Mouse (Mus musculus) bone marrow macrophage, adult 2 months (primary cell): ENCODE data around the gene Ephb2. TPM values are rescaled to one million over a fixed set of nuclear protein-coding genes. Genes with fewer than 3 reads are reported as not detected.

Experiments used
- H3K27ac ChIP-seq: 2 replicates; pipeline ENCODE4 v1.5.1; 2012; ENCODE audit warnings: low read depth, low read length; ENCODE audit not compliant: insufficient read depth
- H3K4me1 ChIP-seq: 2 replicates; pipeline ENCODE4 v1.6.1; 2012; ENCODE audit warnings: low read length; ENCODE audit not compliant: control insufficient read depth, insufficient read depth
- H3K4me3 ChIP-seq: 2 replicates; pipeline ENCODE4 v1.5.1; 2012; ENCODE audit warnings: mild to moderate bottlenecking, low read length, moderate library complexity; ENCODE audit not compliant: insufficient read depth
- CTCF ChIP-seq: IDR thresholded peaks from 2 replicates; pipeline ENCODE4 v1.5.1; 2012; ENCODE audit warnings: low read depth, mild to moderate bottlenecking, low read length, moderate library complexity
- POLR2A ChIP-seq: IDR thresholded peaks from 2 replicates; pipeline ENCODE4 v1.6.1; 2012; ENCODE audit warnings: mild to moderate bottlenecking, low read depth, low read length, borderline replicate concordance
- polyA plus RNA-seq: library from polyadenylated mRNA; stranded (reverse); fragments of >200 nt; gene quantifications from 2 replicates; pipeline ENCODE4 v1.2.4, GENCODE M21; 2012; ENCODE audit not compliant: missing spikeins, insufficient read depth, insufficient read length

The Ephb2 gene
- polyA plus RNA-seq, 1 experiment = not detected

DNA sequence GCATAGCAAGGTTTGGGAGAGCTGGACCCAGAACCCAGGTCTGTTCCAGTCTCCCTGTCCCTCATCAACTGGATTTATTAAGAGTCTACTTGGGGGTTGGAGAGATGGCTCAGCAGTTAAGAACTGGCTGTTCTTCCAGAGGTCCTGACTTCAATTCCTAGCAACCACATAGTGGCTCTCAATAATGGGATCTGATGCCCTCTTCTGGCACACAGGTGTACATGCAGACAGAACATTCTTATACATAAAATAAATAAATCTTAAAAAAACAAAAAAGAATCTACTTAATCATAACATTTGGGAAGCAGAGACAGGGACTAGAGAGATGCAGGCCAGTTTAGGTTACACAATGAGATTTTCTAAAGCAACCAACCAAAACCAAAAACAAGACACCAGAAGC is 199.8 kb downstream of the Ephb2 start:
- H3K4me3 ChIP-seq = no peak overlapping the region
- no peak for TF ChIP-seq CTCF
- TF ChIP-seq POLR2A = no peak
- no peak overlapping the region for H3K27ac ChIP-seq
- H3K4me1 ChIP-seq = no peaks in the 10 kb centered on the region

DNA sequence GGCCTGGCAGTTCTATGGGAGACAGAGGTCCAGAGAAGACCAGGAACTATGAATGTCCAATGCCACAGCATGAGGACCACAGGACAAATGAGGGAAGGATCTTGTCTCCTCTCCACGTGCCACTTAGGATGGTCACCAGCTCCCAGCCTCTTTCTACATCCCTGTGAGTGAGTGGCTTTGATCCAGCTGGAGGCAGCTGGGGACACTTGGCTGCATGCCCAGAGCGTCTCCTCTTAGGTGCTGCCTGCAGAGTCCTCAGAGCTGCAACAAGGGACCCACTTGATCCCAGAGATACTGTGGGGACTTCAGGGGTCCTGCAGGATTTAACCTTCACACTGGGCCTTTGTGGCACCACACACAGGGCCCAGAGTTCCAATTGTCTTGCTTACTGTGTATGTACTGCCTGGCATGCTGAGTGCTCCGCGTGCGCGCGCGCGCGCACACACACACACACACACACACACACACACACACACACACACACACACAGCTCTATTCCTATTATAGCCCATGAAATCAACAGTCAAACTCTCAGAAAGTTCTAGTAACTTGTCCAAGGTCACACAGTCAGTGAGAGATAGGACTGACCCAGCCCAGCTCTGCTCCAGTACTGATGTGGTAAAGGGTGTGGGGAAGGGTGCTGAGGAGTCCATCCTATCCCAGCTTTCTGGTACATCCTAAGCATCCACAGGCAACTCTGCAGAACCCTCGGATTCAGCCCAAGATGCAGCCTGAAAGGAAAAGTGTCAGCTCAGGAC is 204.4 kb downstream of the Ephb2 start:
- Histone ChIP-seq H3K27ac (no peak overlapping the region), H3K4me1 (peaks cover 5% of the 10 kb centered on the region), H3K4me3 (no peak overlapping the region)
- TF ChIP-seq CTCF = no peak

DNA sequence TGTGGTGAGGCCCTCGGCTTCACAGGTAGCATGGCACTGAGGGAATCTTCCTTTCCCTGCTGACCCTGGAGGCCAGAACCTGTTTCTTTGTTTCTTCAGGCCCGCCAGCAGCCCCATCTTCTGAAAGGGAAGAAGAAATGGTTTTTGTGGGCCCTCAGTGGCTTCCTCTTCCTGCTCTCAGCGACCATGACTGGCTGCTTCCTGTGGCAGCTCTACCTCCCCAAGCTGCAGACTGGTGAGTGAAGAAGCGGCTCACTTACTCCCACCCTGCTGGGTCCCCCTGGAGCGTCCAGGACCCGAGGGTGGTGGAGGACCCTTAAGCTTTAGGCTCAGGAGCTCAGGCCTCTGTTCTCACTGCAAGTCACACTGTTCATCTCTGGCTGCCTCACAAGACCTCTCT is 209.2 kb downstream of the Ephb2 start:
- Histone ChIP-seq H3K4me3 (no peak overlapping the region), H3K27ac (no peak overlapping the region)
- TF ChIP-seq CTCF = no peak
- TF ChIP-seq POLR2A = no peak

DNA sequence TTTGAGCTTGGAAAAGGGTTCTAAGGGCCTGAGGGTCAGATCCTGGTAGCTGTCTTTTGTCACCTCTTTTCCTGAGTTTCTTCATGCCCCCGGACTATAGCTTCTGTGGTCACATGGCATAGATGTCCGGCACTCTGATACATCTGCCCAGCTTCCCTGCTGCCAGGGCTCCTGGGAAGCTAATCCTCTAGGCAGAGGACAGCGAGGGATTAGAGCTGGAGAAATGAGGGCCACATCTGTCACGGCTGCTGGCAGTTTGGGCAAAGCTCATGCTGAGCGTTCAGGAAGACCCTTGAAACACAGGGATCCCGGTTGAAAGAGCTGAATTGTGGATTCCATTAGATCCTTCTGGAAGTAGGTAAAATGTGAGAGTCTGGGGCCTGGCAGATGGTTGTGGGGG is 213.4 kb downstream of the Ephb2 start, which contains the start of gene Lactbl1:
TSS of gene Lactbl1 (plus strand) at position 234 of the 400 bp plus-strand sequence.
- Histone ChIP-seq H3K4me1 (peaks cover 7% of the 10 kb centered on the region), H3K4me3 (no peak within 1 kb of the TSS), H3K27ac (no peak within 1 kb of the TSS)
- no peak for TF ChIP-seq POLR2A
- no peak for TF ChIP-seq CTCF

More for the DNA sequence above, 209.2 kb downstream of the Ephb2 start:
- peaks cover 7% of the 10 kb centered on the region for H3K4me1 ChIP-seq

DNA sequence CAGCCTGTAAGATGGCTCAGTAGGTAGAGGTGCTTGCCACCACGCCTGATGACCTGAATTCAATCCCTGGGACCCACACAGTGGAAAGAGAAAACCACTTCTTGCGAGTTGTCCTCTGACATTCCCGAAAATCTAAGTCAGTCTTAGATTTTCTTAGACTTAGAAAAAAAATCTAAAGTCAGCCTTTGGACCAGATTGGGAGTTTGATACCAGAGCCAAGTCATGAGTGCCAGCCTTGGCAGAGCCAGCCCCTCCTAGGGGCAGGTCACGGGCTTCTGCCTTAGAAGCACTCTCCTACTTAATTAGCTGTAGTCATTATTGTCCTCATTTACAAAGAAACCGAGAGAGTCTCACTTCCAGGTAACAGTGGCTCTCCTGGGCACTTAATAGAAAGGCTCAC is 213.8 kb downstream of the Ephb2 start:
- H3K27ac ChIP-seq = no peak overlapping the region

DNA sequence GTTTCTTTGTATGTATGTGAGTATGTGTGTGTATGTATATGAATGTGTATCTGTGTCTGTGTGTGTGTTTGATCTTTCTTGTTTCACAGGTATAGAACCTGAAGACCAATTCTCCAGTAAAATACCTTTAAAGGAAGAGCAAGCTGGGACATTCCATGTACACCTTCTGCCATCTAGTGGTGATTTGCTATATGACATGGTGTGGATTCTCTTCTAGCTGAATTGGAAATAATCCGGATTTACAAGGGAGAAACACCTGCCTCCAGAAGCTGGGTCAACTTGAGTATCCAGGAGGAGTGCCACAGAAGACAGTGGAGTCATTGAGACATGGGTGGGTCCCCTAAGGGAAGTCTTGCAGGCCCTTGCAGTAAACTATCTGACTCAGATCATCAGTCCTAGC is 214.5 kb downstream of the Ephb2 start:
- Histone ChIP-seq H3K27ac (no peak overlapping the region), H3K4me3 (no peak overlapping the region), H3K4me1 (peaks cover 1% of the 10 kb centered on the region; the same call in 1 of the 2 replicates)
- TF ChIP-seq POLR2A (no peak), CTCF (no peak)

More for the DNA sequence above, 213.8 kb downstream of the Ephb2 start:
- Histone ChIP-seq H3K4me3 (no peak overlapping the region), H3K4me1 (peaks cover 7% of the 10 kb centered on the region)
- TF ChIP-seq POLR2A = no peak
- no peak for TF ChIP-seq CTCF

DNA sequence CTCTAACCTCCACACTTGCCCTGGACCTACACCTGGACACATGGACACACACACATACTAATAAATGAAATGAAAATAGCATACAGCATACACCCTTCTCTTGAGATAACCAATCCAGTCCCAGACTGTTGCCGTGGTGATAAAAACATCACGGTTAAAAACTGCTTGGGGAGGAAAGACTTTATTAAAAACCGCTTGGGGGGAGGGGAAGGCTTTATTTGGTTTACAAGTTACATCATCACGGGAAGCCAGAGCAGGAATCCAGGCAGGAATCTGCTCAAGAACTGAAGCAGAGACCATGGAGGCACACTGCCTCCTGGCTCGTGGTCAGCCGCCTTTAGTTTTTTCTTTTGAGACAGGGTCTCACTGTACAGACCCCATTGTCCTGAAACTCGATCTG is 222.1 kb downstream of the Ephb2 start:
- H3K4me1 ChIP-seq = no peaks in the 10 kb centered on the region
- no peak for TF ChIP-seq POLR2A
- TF ChIP-seq CTCF = no peak
- no peak overlapping the region for H3K4me3 ChIP-seq
- no peak overlapping the region for H3K27ac ChIP-seq

DNA sequence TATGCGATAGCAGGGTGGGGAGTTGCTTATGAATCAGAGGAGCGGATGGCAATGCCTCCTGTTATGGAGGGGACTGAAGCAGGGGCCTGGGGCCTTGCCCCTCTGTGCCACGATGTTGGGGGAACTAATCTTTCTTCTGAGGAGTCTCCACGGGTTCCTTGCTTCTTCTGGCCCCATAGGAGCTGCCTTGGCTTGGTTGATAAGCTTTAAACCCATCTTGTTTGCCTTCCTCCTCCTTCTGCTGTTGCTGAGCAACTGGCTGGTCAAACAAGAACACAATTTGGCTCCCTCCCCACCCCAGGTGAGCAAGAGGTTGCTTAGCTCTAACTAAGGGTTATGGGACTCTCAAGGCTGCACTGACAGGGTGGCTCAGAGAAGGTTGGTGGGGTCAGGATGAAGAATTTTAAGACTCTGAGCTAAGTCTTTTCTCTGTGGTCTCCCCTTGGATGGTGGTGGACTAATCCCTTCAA is 225.4 kb downstream of the Ephb2 start, which contains the start of gene Tex46:
TSS of gene Tex46 (plus strand) at position 51 of the 470 bp plus-strand sequence.
- TF ChIP-seq POLR2A (no peak), CTCF (no peak)

DNA sequence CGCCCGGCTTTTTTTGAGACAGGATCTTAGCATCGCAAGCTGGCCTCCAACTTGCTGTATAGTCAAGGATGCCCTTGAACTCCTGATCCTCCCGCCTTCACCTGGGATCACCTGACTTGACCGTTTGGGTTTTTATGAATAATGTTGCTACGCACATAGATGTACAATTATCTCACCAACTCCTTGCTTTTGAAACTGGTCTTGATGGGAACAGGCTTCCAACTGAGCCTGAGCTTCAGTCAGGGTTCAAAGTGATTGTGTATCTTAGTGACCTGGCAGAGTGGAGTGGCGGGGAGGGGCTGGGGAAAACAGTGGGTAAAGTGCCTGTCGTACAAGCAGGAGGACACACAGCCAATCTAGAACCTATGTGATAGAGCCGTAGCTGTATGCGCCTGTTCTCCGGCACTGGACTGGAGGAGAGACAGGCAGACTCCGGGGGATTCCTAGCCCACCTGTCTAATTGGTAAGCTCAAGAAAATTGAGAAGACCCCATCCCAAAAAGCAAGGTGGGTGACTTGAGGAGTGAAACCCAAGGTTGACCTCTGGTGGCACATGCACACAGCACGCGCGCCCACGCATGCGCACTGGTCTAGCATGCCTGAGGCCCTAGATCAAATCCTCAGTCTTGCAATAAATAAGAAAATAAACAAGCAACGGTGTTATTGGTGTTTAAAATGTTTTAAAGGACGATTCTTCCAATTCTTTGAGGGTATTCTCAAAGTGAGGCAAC is 229.9 kb downstream of the Ephb2 start:
- Histone ChIP-seq H3K4me1 (no peaks in the 10 kb centered on the region), H3K4me3 (no peak overlapping the region), H3K27ac (no peak overlapping the region)
- no peak for TF ChIP-seq CTCF
- TF ChIP-seq POLR2A = no peak

More for the DNA sequence above, 225.4 kb downstream of the Ephb2 start, which contains the start of gene Tex46:
- H3K4me3 ChIP-seq = no peak within 1 kb of the TSS
- no peak within 1 kb of the TSS for H3K27ac ChIP-seq
- H3K4me1 ChIP-seq = no peaks in the 10 kb centered on the region

DNA sequence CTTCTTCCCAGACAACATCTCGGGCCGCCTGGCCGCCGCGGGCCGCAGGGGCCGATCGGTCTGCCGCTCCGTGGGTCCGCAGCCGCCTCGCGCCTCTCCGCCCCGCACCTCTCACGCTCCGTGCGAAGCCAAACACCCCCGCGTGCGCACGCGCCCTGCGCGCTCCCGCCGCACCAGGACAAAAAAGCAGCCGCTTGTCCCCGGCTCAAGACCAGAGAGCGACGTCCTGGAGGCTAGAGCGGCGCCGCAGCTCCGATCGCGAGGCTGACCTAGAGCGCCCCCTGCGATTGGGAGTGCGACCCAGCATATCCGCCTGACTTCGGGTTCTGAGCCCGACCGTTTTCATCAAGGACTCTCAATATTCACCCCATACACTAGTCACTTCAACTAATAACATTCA is 233.2 kb downstream of the Ephb2 start, which contains the start of gene Kdm1a:
TSS of gene Kdm1a (minus strand) at position 156 of the 400 bp plus-strand sequence.
- H3K4me3 ChIP-seq = peak within 1 kb of the TSS; percentile 94
- TF ChIP-seq CTCF = peak; percentile 33; the same call in 1 of the 2 replicates
- no peak for TF ChIP-seq POLR2A

More for the DNA sequence above, 233.2 kb downstream of the Ephb2 start, which contains the start of gene Kdm1a:
- peaks cover 11% of the 10 kb centered on the region for H3K4me1 ChIP-seq
- H3K27ac ChIP-seq = peak within 1 kb of the TSS; percentile 34; the same call in 1 of the 2 replicates
